Mouse (Mus musculus) ZHBTc4 (cell line): Measurements from ENCODE around the gene Trp53rkb.

Experiments
- DNase-seq: peaks from one replicate; pipeline ENCODE4 v3.0.0-alpha.2; 2011; ENCODE audit warnings: low read depth, low spot score

Gene Trp53rkb

DNA sequence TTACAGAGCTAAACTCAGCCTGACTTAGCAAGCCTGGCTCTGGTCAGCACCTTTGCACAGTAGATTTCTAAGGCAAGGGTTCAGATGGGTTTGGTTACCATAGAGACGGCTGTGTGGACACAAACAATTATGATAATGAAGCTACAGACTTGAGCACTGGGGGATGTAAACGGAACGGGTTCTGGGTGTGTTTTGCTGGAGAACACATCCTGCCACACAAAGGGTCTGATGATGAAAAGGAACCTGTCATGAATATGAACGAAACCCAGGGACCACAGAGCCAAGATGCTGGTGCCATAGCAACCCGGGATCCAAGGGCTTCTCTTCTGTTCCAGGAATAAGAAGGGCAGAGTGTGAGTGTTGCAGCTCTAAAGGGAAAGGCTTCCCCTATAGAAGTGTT lies at the start of gene Trp53rkb:
TSS of gene Trp53rkb (plus strand) at position 177 of the 400 bp plus-strand sequence.
- DNase-seq: no peak

GRCm38 (mm10) chr2:166743504-166743903 lies 48.8 kb upstream of the Trp53rkb start:
- peak; percentile 50 for DNase-seq

GRCm38 (mm10) chr2:166744433-166744832 lies 47.9 kb upstream of the Trp53rkb start:
- peak; percentile 36 for DNase-seq

- DNase-seq: no peak
These were observed 46.5 kb upstream of the Trp53rkb start for GRCm38 (mm10) chr2:166745849-166746248.

- peak; percentile 75 for DNase-seq
These were observed 45.9 kb upstream of the Trp53rkb start for GRCm38 (mm10) chr2:166746261-166746913.

- no peak for DNase-seq
These were observed 41.6 kb upstream of the Trp53rkb start for GRCm38 (mm10) chr2:166750620-166751191.

GRCm38 (mm10) chr2:166754194-166754593 lies 38.1 kb upstream of the Trp53rkb start:
- DNase-seq: no peak

DNA sequence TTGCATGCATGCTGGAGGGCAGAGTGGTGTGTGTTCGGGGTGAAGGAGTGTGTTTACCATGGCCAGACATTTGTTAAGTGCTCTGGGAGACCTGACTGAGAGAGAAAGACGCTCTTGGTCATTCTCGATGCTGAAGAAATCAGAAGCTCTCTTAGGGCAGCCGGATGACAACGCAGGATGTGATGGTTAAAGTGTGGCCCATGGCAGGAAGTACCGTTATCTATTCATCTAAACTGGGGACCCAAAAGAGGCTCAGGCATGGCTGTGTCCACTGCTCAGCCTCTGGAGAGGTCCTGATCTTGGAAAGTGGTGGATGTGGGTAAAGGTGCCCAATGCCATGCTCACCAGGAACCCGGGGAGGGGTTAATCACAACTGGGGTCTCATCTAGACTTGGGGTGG lies 37.6 kb upstream of the Trp53rkb start:
- DNase-seq: no peak

DNA sequence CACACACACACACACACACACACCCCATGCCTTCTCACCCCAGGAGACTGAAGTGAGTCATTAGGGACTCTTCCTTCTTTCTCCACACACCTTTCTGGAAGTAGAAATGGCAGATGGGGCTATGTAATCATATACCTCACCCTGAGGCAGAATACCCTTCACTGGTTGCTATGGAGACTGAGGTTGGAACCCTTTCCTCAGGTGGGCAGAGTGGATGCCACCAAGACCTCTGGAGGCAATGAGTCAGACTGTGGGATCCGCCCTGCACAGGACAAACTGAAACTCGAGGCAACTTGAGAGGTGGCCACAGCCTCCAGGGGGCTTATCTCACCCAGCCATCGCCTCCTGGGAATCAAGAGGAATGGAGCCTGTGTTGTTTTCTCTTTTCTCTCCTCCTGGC lies 34.4 kb upstream of the Trp53rkb start:
- no peak for DNase-seq

- DNase-seq: no peak
These were observed 28.3 kb upstream of the Trp53rkb start for GRCm38 (mm10) chr2:166764051-166764450.

- DNase-seq: peak; percentile 67
These were observed 24.7 kb upstream of the Trp53rkb start for GRCm38 (mm10) chr2:166767591-166767990.

- no peak for DNase-seq
These were observed 20.9 kb upstream of the Trp53rkb start for GRCm38 (mm10) chr2:166771396-166771795.

DNA sequence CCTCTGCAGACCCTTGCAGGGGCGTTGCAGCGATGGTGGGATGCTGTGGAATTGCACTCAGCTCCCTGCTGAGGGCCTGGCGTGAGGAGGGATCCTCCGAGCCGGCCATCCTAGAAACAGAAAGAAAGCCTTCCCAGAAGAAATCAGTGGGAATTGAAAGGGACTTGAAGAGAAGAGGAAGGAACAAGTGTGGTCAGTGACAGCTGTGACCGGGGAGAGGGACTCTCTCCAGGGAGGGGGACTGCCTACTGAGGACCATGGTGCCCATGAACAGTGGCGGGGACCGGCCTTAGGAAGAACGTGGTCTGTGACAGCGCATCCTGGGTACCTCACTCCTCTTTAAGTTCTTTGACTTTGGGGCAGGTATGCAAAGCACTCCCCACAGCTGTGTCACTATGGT lies 18.7 kb upstream of the Trp53rkb start:
- no peak for DNase-seq

DNA sequence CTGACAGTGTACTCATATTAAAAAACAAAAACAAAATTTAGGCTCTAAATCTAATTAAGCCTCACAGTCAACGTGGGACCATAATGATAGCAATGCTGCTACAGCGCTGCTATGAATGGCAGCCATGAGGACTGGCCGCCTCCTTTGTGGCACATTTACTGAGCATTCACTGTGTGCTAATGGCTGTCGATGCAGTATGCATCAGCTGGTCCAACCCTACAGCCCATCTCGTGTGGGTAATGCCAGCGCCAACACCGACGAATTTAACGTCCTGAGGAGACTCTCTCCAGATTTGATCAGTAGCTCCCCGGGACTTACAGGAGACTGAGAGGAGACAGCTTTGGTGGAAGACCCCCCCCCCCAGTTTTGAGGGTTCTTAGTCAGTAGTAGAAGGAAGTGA lies 18.1 kb upstream of the Trp53rkb start:
- DNase-seq: no peak

- DNase-seq: peak; percentile 32
These were observed 16.9 kb upstream of the Trp53rkb start for GRCm38 (mm10) chr2:166775357-166775893.

GRCm38 (mm10) chr2:166776272-166776671 lies 16.1 kb upstream of the Trp53rkb start:
- peak; percentile 89 for DNase-seq

DNA sequence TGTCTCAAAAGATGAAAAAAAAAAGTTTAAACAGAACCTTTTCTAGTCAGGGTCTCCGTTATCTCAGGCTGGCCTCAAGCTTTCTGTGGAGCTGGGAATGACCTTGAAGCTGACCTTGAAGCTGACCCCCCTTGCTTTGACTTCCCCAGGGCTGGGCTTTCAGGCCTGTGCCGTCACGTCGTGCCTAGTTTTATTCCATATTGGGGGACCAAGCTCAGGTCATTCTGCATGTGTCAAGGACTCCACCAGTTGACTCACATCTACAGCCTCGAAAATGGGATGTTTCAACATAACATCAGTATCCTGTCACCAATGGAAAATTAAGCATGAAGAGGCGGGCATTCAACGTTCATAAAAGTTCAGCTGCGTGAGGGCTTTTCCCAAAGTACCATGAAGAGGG lies 12.4 kb upstream of the Trp53rkb start:
- no peak for DNase-seq

DNA sequence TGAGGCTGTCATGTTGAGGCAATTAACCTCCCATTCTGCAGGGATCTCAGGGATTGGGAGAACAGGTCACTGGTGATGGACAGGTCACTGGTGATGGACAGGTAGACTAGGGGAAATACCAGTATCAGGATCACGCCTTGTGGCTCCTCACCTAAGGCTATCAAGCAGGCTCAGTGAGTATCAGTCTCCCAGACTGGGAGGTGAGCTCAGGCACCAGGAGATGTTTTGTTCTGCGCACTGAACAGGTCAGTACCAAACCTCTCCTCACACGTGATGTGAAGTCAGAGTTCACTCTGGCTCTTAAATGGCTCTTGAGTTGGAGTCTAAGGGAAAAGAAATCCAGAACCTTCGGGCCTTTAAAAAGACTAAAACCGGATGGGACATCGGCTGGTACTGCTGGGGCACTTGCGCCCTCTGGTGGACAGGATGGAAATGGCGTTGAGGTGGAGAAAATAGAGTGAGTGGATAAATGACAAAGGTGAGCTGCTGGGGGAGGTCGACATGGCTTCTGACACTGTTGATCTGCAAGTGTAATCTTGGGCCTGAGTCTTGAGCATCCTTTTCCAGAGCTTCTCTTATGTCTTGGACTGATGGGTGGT lies 11.3 kb upstream of the Trp53rkb start:
- DNase-seq: peak; percentile 83

- peak; percentile 78 for DNase-seq
These were observed 8.0 kb upstream of the Trp53rkb start for GRCm38 (mm10) chr2:166784376-166784775.

- DNase-seq: peak; percentile 99
These were observed 5.9 kb upstream of the Trp53rkb start for GRCm38 (mm10) chr2:166786353-166787004.

DNA sequence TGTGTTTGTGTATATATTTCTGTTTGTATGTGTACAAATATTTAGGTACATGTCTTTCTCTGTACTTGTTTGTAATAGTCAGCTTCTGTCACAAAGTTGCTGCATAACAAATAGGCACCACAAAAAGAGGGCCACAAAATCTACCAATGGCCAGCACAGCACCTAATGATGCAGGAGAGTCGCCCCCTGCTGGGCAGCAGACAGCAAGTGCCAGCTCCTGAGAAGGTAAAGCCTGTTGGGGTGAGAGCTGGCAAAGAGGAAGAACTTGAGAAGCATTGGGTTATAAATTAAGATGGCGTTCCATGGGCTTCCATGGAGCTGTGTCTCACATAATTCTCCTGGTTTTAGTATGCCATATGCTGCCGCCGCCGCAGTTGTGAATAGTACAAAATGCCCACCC lies 593 bp upstream of the Trp53rkb start:
- DNase-seq: peak; percentile 77

GRCm38 (mm10) chr2:166793542-166794214 lies 1.3 kb downstream of the Trp53rkb start:
- peak; percentile 89 for DNase-seq
